In genomic region chr12:12725797-12726196, GRCm38 (mm10) we compare ENCODE assay signal across 12 mouse cellular contexts.
DNase-seq lines count a peak whose midpoint lies in the region; ATAC-seq lines count a peak whose summit lies in the region.
"Had no signal": no experiment of that assay in that cellular context is flagged by ENCODE, and none has a peak within 500 bp of the region (broad histone marks: within the 10 kb centered on the region; RNA-seq: fewer than 3 reads in every experiment).

No protein-coding gene starts in this region.

- H3K27ac ChIP-seq in intestine, embryonic 15.5 days = no peak overlapping the region
- no peak overlapping the region for H3K27ac ChIP-seq in intestine, embryonic 16.5 days (ENCODE audit: low read length)
- H3K27ac ChIP-seq in embryonic facial prominence, embryonic 13.5 days = no peak overlapping the region
- H3K27ac ChIP-seq in hindbrain, embryonic 14.5 days = no peak overlapping the region
- H3K27ac ChIP-seq: layer of hippocampus, adult 2 months had no signal

- H3K36me3 ChIP-seq in intestine, embryonic 15.5 days = no peaks in the 10 kb centered on the region
- H3K36me3 ChIP-seq in intestine, embryonic 16.5 days (ENCODE audit: control insufficient read depth, insufficient read depth, low read length) = no peaks in the 10 kb centered on the region
- no peaks in the 10 kb centered on the region for H3K36me3 ChIP-seq in embryonic facial prominence, embryonic 13.5 days
- no peaks in the 10 kb centered on the region for H3K36me3 ChIP-seq in hindbrain, embryonic 14.5 days (replicated peaks; ENCODE audit: control insufficient read depth, insufficient read depth)

- no peak for DNase-seq in hindbrain, embryonic 14.5 days (ENCODE audit: low spot score)
- peak; percentile 80 for DNase-seq in retina, postnatal 1 day
- DNase-seq in frontal cortex, adult 2 months (ENCODE audit: extremely low spot score in 1 of 2, low spot score in 1 of 2) = no peak
- DNase-seq in urinary bladder, adult 2 months (ENCODE audit: low spot score) = no peak
- DNase-seq: adrenal gland, postnatal 36 days; cerebellum, adult 11-12 months; kidney, adult 9 months; lung, embryonic 14.5 days had no signal

- H3K9me3 ChIP-seq in intestine, embryonic 15.5 days = no peaks in the 10 kb centered on the region
- H3K9me3 ChIP-seq in intestine, embryonic 16.5 days (ENCODE audit: control insufficient read depth, low read length) = no peaks in the 10 kb centered on the region
- 0 out of 2 replicates have a peak, but pooled peaks cover 3% of the 10 kb centered on the region for H3K9me3 ChIP-seq in embryonic facial prominence, embryonic 13.5 days
- H3K9me3 ChIP-seq in hindbrain, embryonic 14.5 days (ENCODE audit: control insufficient read depth, low read length) = no peaks in the 10 kb centered on the region

- no peak overlapping the region for H3K4me3 ChIP-seq in intestine, embryonic 15.5 days (replicated peaks)
- no peak overlapping the region for H3K4me3 ChIP-seq in intestine, embryonic 16.5 days (ENCODE audit: low read length)
- no peak overlapping the region for H3K4me3 ChIP-seq in embryonic facial prominence, embryonic 13.5 days
- H3K4me3 ChIP-seq in hindbrain, embryonic 14.5 days (replicated peaks; ENCODE audit: low read length) = no peak overlapping the region
- H3K4me3 ChIP-seq: layer of hippocampus, adult 2 months had no signal

- H3K27me3 ChIP-seq in intestine, embryonic 15.5 days (replicated peaks) = no peaks in the 10 kb centered on the region
- no peaks in the 10 kb centered on the region for H3K27me3 ChIP-seq in intestine, embryonic 16.5 days (replicated peaks; ENCODE audit: control insufficient read depth, insufficient read depth, low read length)
- H3K27me3 ChIP-seq in embryonic facial prominence, embryonic 13.5 days = peaks cover 13% of the 10 kb centered on the region; the same call in 1 of the 2 replicates
- no peaks in the 10 kb centered on the region for H3K27me3 ChIP-seq in hindbrain, embryonic 14.5 days (ENCODE audit: control insufficient read depth, insufficient read depth, low read length)

- H3K4me1 ChIP-seq in intestine, embryonic 15.5 days (replicated peaks) = 0 out of 2 replicates have a peak, but pooled peaks cover 2% of the 10 kb centered on the region
- 0 out of 2 replicates have a peak, but pooled peaks cover 3% of the 10 kb centered on the region for H3K4me1 ChIP-seq in intestine, embryonic 16.5 days (ENCODE audit: control insufficient read depth, insufficient read depth, low read length)
- peaks cover 15% of the 10 kb centered on the region for H3K4me1 ChIP-seq in embryonic facial prominence, embryonic 13.5 days
- H3K4me1 ChIP-seq in hindbrain, embryonic 14.5 days (replicated peaks; ENCODE audit: control insufficient read depth, insufficient read depth, low read length) = peaks cover 23% of the 10 kb centered on the region

- no peak for ATAC-seq in intestine, embryonic 15.5 days
- ATAC-seq in intestine, embryonic 16.5 days = no peak
- no peak for ATAC-seq in embryonic facial prominence, embryonic 13.5 days (ENCODE audit: insufficient number of reproducible peaks, insufficient read depth, low FRiP score, low TSS enrichment, low read depth)
- no peak for ATAC-seq in hindbrain, embryonic 14.5 days (ENCODE audit: low FRiP score)

- peak overlapping the region; percentile 2; the same call in 1 of the 2 replicates for H3K4me2 ChIP-seq in intestine, embryonic 15.5 days (replicated peaks)
- no peak overlapping the region for H3K4me2 ChIP-seq in intestine, embryonic 16.5 days (ENCODE audit: low read depth, low read length)
- H3K4me2 ChIP-seq in embryonic facial prominence, embryonic 13.5 days = peak overlapping the region; percentile 39
- peak overlapping the region; percentile 29 for H3K4me2 ChIP-seq in hindbrain, embryonic 14.5 days (replicated peaks)
- H3K4me2 ChIP-seq: lung, embryonic 14.5 days had no signal

- WGBS in intestine, embryonic 15.5 days = 38% methylated on average over 9 of the region's 9 CpGs
- 40% methylated on average over 9 of the region's 9 CpGs for WGBS in intestine, embryonic 16.5 days
- WGBS in embryonic facial prominence, embryonic 13.5 days = 7% methylated on average over 9 of the region's 9 CpGs
- WGBS in hindbrain, embryonic 14.5 days = 5% methylated on average over 9 of the region's 9 CpGs

- no peak overlapping the region for H3K9ac ChIP-seq in intestine, embryonic 15.5 days
- no peak overlapping the region for H3K9ac ChIP-seq in intestine, embryonic 16.5 days (ENCODE audit: low read depth, low read length)
- 0 out of 2 replicates have a peak overlapping the region, but pooled peaks have one; percentile 33 for H3K9ac ChIP-seq in embryonic facial prominence, embryonic 13.5 days
- H3K9ac ChIP-seq in hindbrain, embryonic 14.5 days = no peak overlapping the region
- H3K9ac ChIP-seq: lung, embryonic 14.5 days had no signal
